8 mouse cellular contexts compared by ENCODE assay signal in genomic region chr14:118089215-118089805, GRCm38 (mm10). TPM values are rescaled to one million over a fixed set of nuclear protein-coding genes. Genes with fewer than 3 reads are reported as not detected.
DNase-seq lines count a peak whose midpoint lies in the region; ATAC-seq lines count a peak whose summit lies in the region.

No protein-coding gene starts in this region.

- ATAC-seq in hindbrain, embryonic 12.5 days (ENCODE audit: low FRiP score) = peak; percentile 76

- peak overlapping the region; percentile 61 for H3K4me3 ChIP-seq in hindbrain, embryonic 12.5 days

- H3K9ac ChIP-seq in hindbrain, embryonic 12.5 days = peak overlapping the region; percentile 51

- H3K9me3 ChIP-seq in hindbrain, embryonic 12.5 days (replicated peaks) = no peaks in the 10 kb centered on the region

- H3K27me3 ChIP-seq in hindbrain, embryonic 12.5 days = no peaks in the 10 kb centered on the region

- H3K4me1 ChIP-seq in hindbrain, embryonic 12.5 days = peaks cover 10% of the 10 kb centered on the region

- peak overlapping the region; percentile 53 for H3K4me2 ChIP-seq in hindbrain, embryonic 12.5 days (replicated peaks)

- peak overlapping the region; percentile 9; the same call in 1 of the 2 replicates for H3K27ac ChIP-seq in hindbrain, embryonic 12.5 days

- H3K36me3 ChIP-seq in hindbrain, embryonic 12.5 days = no peaks in the 10 kb centered on the region

- under 1% methylated on average over 44 of the region's 44 CpGs for WGBS in hindbrain, embryonic 12.5 days

- peak; percentile 93 for DNase-seq in Muller cell, postnatal 12 days (ENCODE audit: inconsistent ontology term)
- DNase-seq in cerebellum, adult 9-11 months = peak; percentile 87
- DNase-seq in frontal cortex, postnatal 10 days (ENCODE audit: low spot score in 2 of 2) = peak; percentile 81 to 87
- peak; percentile 89 to 94 for DNase-seq in layer of hippocampus, postnatal 14 days (ENCODE audit: low spot score in 2 of 2)
- DNase-seq in lung, postnatal 14 days = peak; percentile 95
- DNase-seq in retina, adult 2 months (ENCODE audit: low read depth, low spot score) = peak; percentile 77
- DNase-seq in thymus, postnatal 36 days = peak; percentile 90

RNA-seq across cellular contexts. Expression of gene Dct, which starts 37.3 kb away (rescaled TPM):
- 3.8 and 6.0 TPM in 2 replicates for polyA plus RNA-seq in hindbrain, embryonic 12.5 days (2016; fragmentation: Nextera tagmentation; extraction: Ambion mirVana)
- 1 to 10 TPM in 1 of 2 experiments, under 1 TPM in 1; 0.83 to 1.0 TPM for total RNA-seq in layer of hippocampus, postnatal 14 days (2021)

RNA-seq across cellular contexts. Expression of gene Tgds, which starts 43.2 kb away (rescaled TPM):
- 28.7 and 31.4 TPM in 2 replicates for polyA plus RNA-seq in hindbrain, embryonic 12.5 days (2016; fragmentation: Nextera tagmentation; extraction: Ambion mirVana)
- total RNA-seq in layer of hippocampus, postnatal 14 days (2021) = 10 to 100 TPM; 11.0 to 11.3 TPM

RNA-seq across cellular contexts. Expression of gene Gpr180, which starts 47.6 kb away (rescaled TPM):
- polyA plus RNA-seq in hindbrain, embryonic 12.5 days (2016; fragmentation: Nextera tagmentation; extraction: Ambion mirVana) = 36.4 and 38.6 TPM in 2 replicates
- 10 to 100 TPM; 26.4 to 26.5 TPM for total RNA-seq in layer of hippocampus, postnatal 14 days (2021)

Comparison
In these comparisons a context has a peak if more than half of its experiments do, and no peak if none do; other contexts are left out.
1. Peak in every context shown above with its lines: DNase-seq, ATAC-seq, H3K4me3 ChIP-seq and H3K27ac ChIP-seq.